Mouse (Mus musculus) liver, postnatal 0 days (tissue): ENCODE results near the gene 4931429L15Rik. TPM values are rescaled to one million over a fixed set of nuclear protein-coding genes. Genes with fewer than 3 reads are reported as not detected.

Experiments used
- ATAC-seq: fragments of 200-750 bp; cut with Nextera tagmentation; 2 replicates; pipeline ENCODE4 v1.8.0; 2017; ENCODE audit warnings: mild to moderate bottlenecking, moderate library complexity
- DNase-seq: peaks from one replicate; pipeline ENCODE4 v3.0.0-alpha.2; 2016
- H3K27ac ChIP-seq: fragments of 300-500 bp; sonication (generic); 2 replicates; pipeline ENCODE4 v1.5.1; 2014; ENCODE audit warnings: antibody characterized with exemption, moderate library complexity, mild to moderate bottlenecking, low read depth
- H3K27me3 ChIP-seq: fragments of 300-500 bp; sonication (generic); 2 replicates; pipeline ENCODE4 v1.6.1; 2014; ENCODE audit warnings: low read length, control low read depth, mixed read lengths; ENCODE audit not compliant: insufficient read depth
- H3K36me3 ChIP-seq: fragments of 300-500 bp; sonication (generic); replicated peaks from 2 replicates; pipeline ENCODE4 v1.6.1; 2014; ENCODE audit warnings: mild to moderate bottlenecking, control low read depth, low read length, moderate library complexity, mixed read lengths; ENCODE audit not compliant: insufficient read depth
- H3K4me1 ChIP-seq: fragments of 300-500 bp; sonication (generic); 2 replicates; pipeline ENCODE4 v1.6.1; 2014; ENCODE audit warnings: antibody characterized with exemption, mild to moderate bottlenecking, control low read depth; ENCODE audit not compliant: insufficient read depth
- H3K4me2 ChIP-seq: fragments of 300-500 bp; sonication (generic); 2 replicates; pipeline ENCODE4 v1.6.1; 2014; ENCODE audit warnings: low read depth, mild to moderate bottlenecking, low read length, moderate library complexity, mixed read lengths
- H3K4me3 ChIP-seq: fragments of 300-500 bp; sonication (generic); 2 replicates; pipeline ENCODE4 v1.5.1; 2014; ENCODE audit warnings: low read depth, low read length
- H3K9ac ChIP-seq: fragments of 300-500 bp; sonication (generic); replicated peaks from 2 replicates; pipeline ENCODE4 v1.6.1; 2014; ENCODE audit warnings: mild to moderate bottlenecking, moderate library complexity
- H3K9me3 ChIP-seq: fragments of 300-500 bp; sonication (generic); 2 replicates; pipeline ENCODE4 v1.6.1; 2016; ENCODE audit warnings: mild to moderate bottlenecking, control low read depth, low read length, mixed read lengths
- CTCF ChIP-seq: sonication (generic); IDR thresholded peaks from 2 replicates; pipeline ENCODE4 v1.5.1; 2016; ENCODE audit warnings: antibody characterized with exemption, low read depth
- EP300 ChIP-seq: IDR thresholded peaks from 2 replicates; pipeline ENCODE4 v1.6.1; 2016; ENCODE audit warnings: antibody characterized with exemption, low read depth, mild to moderate bottlenecking
- WGBS: fragments of 180-500 bp; shearing (Covaris S2); extraction: QIAGEN DNeasy Blood & Tissue Kit; methylation state at CpG from one replicate; pipeline ENCODE4 v1.1.7; 2014; ENCODE audit not compliant: insufficient replicate concordance; 5-methylcytosine and 5-hydroxymethylcytosine counted together
- polyA plus RNA-seq: library from polyadenylated mRNA; unstranded; fragments of >200 nt; fragmentation: Nextera tagmentation; extraction: Ambion mirVana; gene quantifications from 2 replicates; pipeline ENCODE4 v1.2.1, GENCODE M21; 2015

4931429L15Rik gene
- polyA plus RNA-seq, 1 experiment from 2014 or later = not detected

DNA sequence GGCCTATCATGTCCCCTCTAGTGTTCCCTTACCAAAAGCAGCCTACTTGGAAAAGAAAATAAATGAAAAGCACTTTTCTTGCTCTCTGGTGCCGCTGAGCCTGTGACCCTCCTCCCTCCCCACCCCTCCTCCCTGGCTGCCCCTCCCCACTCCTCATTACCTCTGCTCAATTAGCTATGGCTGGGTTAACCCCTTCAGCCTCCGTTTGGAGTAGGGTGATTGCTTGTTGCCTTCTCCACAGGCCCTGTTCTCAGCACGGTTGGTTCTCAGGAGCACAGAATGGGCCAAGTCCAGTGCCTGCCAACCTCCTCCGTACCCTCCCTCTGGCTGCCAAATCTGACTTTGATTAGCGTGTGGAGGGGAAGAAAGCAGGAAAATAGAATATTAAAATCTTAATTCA lies 3.4 kb downstream of the 4931429L15Rik start:
- WGBS = 53% methylated on average over 5 of the region's 5 CpGs

DNA sequence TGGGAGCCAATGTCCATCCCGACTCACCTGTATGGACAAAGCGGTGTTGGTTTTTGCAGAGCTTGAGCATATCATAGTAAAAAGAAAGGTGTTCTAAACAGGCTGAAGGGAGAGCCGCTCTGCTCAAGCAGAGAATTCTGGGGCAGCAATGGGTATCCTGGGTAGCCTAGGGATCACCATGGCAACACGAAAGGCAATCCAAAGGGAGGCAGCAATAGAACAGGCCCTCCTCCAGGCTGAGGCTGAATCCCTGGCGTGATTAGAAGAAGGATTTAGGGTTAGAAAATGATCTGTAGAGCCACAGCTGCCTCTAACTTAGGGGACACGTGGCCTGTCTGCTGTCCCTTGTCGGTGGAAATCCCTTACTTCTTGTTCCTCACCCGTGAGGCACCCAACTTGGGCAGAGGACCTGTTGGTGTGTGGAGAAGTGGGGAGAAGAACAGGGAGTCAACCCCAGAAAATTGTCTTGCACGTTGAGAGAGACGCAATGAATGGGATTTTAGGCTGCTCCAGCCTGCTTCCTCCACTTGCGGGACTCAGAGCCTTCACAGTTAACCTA lies 3.9 kb downstream of the 4931429L15Rik start:
- Histone ChIP-seq H3K27me3 (no peaks in the 10 kb centered on the region), H3K4me1 (no peaks in the 10 kb centered on the region), H3K36me3 (no peaks in the 10 kb centered on the region), H3K4me3 (no peak overlapping the region), H3K9ac (no peak overlapping the region), H3K9me3 (no peaks in the 10 kb centered on the region), H3K4me2 (no peak overlapping the region), H3K27ac (no peak overlapping the region)
- TF ChIP-seq CTCF (no peak), EP300 (no peak)
- DNase-seq (no peak), ATAC-seq (no peak)
- 57% methylated on average over 11 of the region's 11 CpGs for WGBS

More for the DNA sequence above, 3.4 kb downstream of the 4931429L15Rik start:
- TF ChIP-seq CTCF (no peak), EP300 (no peak)
- H3K27ac ChIP-seq = no peak overlapping the region
- H3K9me3 ChIP-seq = no peaks in the 10 kb centered on the region
- no peak overlapping the region for H3K9ac ChIP-seq
- ATAC-seq (no peak), DNase-seq (no peak)
- H3K4me2 ChIP-seq = no peak overlapping the region
- no peak overlapping the region for H3K4me3 ChIP-seq
- H3K27me3 ChIP-seq = no peaks in the 10 kb centered on the region
- H3K4me1 ChIP-seq = no peaks in the 10 kb centered on the region
- no peaks in the 10 kb centered on the region for H3K36me3 ChIP-seq

DNA sequence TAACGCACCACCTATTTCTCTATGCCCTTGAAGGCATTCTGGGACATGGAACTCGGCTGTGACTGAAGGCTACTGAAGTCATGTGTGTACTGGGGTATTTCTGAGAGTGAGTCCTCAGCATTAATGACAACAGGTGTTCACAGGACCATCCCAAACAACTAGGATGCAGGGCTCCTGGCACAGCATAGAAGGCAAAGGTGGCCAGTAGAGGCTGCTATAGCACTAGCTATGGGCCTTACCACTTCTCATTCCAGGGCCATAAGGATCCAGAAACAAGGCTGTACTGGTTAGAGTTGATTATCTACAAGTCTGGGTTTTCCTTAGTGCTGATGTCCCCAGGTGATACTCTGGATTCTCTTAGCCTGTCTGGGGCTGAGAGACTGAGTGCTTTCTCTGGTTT lies 4.9 kb downstream of the 4931429L15Rik start:
- Histone ChIP-seq H3K9ac (no peak overlapping the region), H3K4me3 (no peak overlapping the region), H3K4me2 (no peak overlapping the region), H3K4me1 (no peaks in the 10 kb centered on the region), H3K27me3 (no peaks in the 10 kb centered on the region), H3K36me3 (no peaks in the 10 kb centered on the region), H3K9me3 (no peaks in the 10 kb centered on the region), H3K27ac (no peak overlapping the region)
- ATAC-seq (no peak), DNase-seq (no peak)
- WGBS = 42% methylated on average over 2 of the region's 2 CpGs
- TF ChIP-seq CTCF (no peak), EP300 (no peak)

DNA sequence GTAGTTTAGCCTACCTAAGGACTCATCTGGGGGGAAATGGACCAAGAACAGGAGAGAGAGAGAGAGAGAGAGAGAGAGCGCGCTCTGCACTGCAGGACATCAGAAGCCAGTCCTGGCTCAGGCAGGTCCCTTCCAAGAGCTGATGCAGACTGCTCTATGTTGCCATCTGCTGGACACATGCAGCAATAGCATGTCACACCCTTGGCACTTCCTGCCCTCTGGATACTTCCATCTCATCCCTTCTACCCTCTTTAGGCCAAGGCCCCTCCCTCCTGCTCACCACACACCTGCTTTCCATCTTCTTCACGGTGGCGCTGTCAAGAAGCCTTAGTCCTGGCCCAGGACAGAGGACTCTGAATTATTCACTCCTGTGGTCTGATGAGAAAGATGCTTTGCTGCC lies 5.3 kb downstream of the 4931429L15Rik start:
- Histone ChIP-seq H3K27ac (no peak overlapping the region), H3K4me2 (no peak overlapping the region), H3K9ac (no peak overlapping the region), H3K36me3 (no peaks in the 10 kb centered on the region), H3K27me3 (no peaks in the 10 kb centered on the region), H3K9me3 (no peaks in the 10 kb centered on the region), H3K4me1 (no peaks in the 10 kb centered on the region), H3K4me3 (no peak overlapping the region)
- WGBS = 4% methylated on average over 4 of the region's 4 CpGs
- no peak for ATAC-seq
- TF ChIP-seq CTCF = peak; percentile 96
- no peak for TF ChIP-seq EP300
- DNase-seq = peak; percentile 74

DNA sequence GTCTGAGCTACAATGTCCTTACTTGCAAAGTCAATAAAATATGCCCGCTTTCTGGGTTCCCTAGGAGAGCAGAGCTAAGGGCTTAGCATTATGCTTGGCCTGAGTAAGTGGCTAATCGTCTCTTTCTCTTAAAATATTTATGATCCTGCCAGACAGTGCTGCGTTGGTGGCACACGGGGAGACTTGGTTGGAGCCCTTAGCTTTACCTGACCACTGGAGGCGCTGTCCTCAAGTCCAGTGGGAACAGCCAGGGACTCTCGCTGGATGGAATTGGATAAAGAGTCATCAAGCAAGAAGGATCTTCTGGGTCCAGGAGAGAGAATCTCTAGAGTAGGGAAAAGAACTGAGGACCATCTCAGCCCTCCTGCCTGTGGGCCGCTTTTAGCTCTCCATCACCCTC lies 10.7 kb downstream of the 4931429L15Rik start:
- ATAC-seq (no peak), DNase-seq (peak; percentile 31)
- H3K4me1 ChIP-seq = no peaks in the 10 kb centered on the region
- H3K9ac ChIP-seq = no peak overlapping the region
- H3K4me2 ChIP-seq = no peak overlapping the region
- no peaks in the 10 kb centered on the region for H3K27me3 ChIP-seq
- no peak overlapping the region for H3K4me3 ChIP-seq
- no peaks in the 10 kb centered on the region for H3K36me3 ChIP-seq
- no peak for TF ChIP-seq EP300
- TF ChIP-seq CTCF = peak; percentile 58
- 15% methylated on average over 7 of the region's 7 CpGs for WGBS
- H3K9me3 ChIP-seq = no peaks in the 10 kb centered on the region
- no peak overlapping the region for H3K27ac ChIP-seq

DNA sequence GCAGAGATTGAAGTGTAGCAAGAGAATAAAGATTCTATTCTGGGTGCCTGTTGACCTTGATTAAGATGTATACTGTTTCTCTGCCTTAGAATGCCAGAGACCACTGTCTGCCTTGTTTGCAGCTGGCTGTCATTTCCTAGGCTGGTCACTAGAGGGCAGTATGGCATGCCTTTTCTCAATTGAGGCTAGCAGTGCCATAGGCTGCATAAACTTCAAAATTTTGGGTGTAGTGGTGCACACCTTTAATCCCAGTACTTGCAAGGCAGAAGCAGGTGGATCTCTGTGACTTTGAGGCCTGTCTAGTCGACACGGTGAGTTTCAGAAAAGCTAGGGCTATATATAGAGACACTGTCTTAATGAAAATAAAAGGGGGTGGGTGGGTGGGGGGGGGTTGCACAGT lies 17.6 kb downstream of the 4931429L15Rik start:
- Histone ChIP-seq H3K27ac (no peak overlapping the region), H3K4me1 (no peaks in the 10 kb centered on the region), H3K36me3 (peaks cover 22% of the 10 kb centered on the region), H3K9me3 (no peaks in the 10 kb centered on the region), H3K9ac (no peak overlapping the region), H3K4me3 (no peak overlapping the region), H3K4me2 (no peak overlapping the region), H3K27me3 (no peaks in the 10 kb centered on the region)
- ATAC-seq (no peak), DNase-seq (peak; percentile 55)
- TF ChIP-seq EP300 (no peak), CTCF (peak; percentile 94)
- 3% methylated on average over 2 of the region's 2 CpGs for WGBS
